Mouse (Mus musculus) lung, adult 2 months (tissue): ENCODE results near the gene Amtn.

Experiments used
- CTCF ChIP-seq: fragments of 200-500 bp; IDR thresholded peaks from 2 replicates; pipeline ENCODE4 v1.5.1; 2011; ENCODE audit warnings: mild to moderate bottlenecking, low read length, control low read depth; ENCODE audit not compliant: insufficient read depth
- POLR2A ChIP-seq: fragments of 200-500 bp; IDR thresholded peaks from 2 replicates; pipeline ENCODE4 v1.6.1; 2011; ENCODE audit warnings: low read depth, mild to moderate bottlenecking, control low read depth, low read length, borderline replicate concordance; ENCODE audit errors: extremely low read depth

DNA sequence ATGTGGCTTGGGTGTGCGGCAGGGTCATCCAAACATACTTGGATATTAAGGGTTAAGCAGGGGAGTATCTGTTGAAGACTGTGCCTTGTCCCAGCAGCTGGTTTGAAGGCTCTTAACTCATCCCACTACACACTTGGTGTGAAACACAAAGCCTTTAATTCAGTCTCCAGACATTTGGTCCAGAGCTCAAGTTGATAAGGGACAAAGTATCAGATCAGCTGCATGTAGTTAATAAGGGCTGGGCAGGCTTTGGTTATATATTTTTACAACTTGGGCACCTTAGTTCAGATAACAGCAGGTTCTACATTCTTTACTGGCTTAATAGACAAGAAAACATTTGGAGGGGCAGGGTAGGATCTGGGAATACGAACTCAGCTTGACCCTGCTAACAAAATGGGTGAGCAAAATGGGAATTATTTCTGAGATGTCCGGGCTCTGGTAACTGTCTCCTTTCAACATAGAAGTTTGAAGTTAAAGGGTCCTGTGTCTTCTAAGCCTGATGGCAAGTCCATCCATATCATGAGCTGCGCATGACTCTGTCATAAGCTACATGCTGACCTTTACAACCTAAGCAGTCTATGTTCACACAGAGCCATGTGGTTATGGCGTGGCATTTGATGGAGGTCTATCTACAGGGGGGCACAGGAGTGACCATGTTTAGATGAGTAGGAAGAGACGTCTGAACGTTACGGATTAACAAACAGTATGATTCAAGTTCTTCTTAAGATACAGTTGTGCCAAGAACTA lies 44.6 kb downstream of the Amtn start:
- TF ChIP-seq CTCF (no peak), POLR2A (no peak)
